Mouse (Mus musculus): Measurements from ENCODE around the gene Kcnk7.

DNA sequence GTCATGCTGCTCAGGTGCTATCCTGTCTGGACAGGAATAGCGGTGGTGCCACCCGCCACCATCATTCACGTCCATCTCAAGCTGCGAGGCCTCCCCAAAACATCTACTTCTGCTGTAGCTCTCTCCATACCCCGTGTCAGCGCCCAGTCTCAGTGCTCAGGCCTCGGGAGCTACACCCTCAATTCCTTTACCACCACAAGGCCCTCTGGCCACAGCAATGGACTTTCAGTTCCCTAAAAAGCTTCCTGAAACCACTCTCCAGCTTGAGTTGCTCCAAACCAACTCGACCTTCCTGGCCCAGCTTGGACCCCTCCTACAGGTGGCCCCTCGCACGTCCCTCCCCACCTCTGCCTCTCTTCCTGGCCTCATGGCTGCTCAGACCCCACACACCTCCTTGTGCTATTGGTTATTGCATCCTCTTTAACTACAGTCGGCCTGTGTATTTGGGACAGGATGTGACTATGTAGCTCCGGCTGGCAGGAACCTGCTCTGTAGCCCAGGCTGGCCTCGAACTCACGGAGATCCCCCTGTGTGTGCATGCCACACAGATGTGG lies 7.8 kb downstream of the Kcnk7 start:
- TF ChIP-seq CTCF (IDR thresholded peaks at IDR 0.05; ENCODE audit: control insufficient read depth, insufficient read depth, insufficient read length) (no peak), CEBPB (IDR thresholded peaks at IDR 0.05; ENCODE audit: low read depth) (no peak), MAX (IDR thresholded peaks at IDR 0.05) (no peak), MYOD1 (IDR thresholded peaks at IDR 0.05; ENCODE audit: control insufficient read depth, insufficient read length, low read depth) (no peak), USF1 (IDR thresholded peaks at IDR 0.05; ENCODE audit: low read depth) (no peak), MYOG (IDR thresholded peaks at IDR 0.05; ENCODE audit: control insufficient read depth, extremely low read depth, insufficient read length) (no peak), FOSL1 (IDR thresholded peaks at IDR 0.05; ENCODE audit: insufficient read depth, low read length, poor library complexity, severe bottlenecking) (no peak)

Measured in C2C12 (cell line).